In the genomic region with DNA sequence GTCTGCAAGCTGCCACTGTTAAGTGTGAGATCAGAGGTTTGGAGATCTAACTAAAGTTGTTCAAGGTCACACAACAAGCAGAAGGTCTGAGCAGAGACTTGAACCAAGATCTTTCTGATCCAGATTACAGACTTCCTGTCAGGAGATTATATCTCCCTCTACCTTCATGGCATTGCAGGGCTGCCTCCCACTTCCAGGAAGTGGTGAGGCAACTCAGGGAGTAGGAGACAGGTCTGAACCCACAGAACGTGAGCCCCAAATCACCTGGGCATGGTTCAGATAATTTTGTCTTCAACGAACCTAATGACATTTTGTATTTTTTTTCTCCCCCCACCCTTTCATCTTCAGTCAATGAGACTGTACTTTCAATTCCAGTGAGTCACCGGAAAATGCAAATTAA, we compare ENCODE assay signal across 27 mouse cellular contexts.
DNase-seq lines count a peak whose midpoint lies in the region; ATAC-seq lines count a peak whose summit lies in the region.
"Had no signal": no experiment of that assay in that cellular context is flagged by ENCODE, and none has a peak within 500 bp of the region (broad histone marks: within the 10 kb centered on the region; RNA-seq: fewer than 3 reads in every experiment).

No protein-coding gene starts in this region.

- no peak overlapping the region for H3K27ac ChIP-seq in midbrain, embryonic 11.5 days (ENCODE audit: low read depth, low read length)
- no peak overlapping the region for H3K27ac ChIP-seq in midbrain, embryonic 10.5 days (replicated peaks)
- H3K27ac ChIP-seq: embryonic facial prominence, embryonic 13.5 days; forebrain, embryonic 12.5 days; forebrain, embryonic 15.5 days; heart, embryonic 15.5 days; hindbrain, embryonic 14.5 days had no signal

- H3K4me2 ChIP-seq in midbrain, embryonic 11.5 days = no peak overlapping the region
- H3K4me2 ChIP-seq: embryonic facial prominence, embryonic 13.5 days; forebrain, embryonic 12.5 days; forebrain, embryonic 15.5 days; heart, embryonic 12.5 days; heart, embryonic 15.5 days; hindbrain, embryonic 14.5 days had no signal

- no peak overlapping the region for H3K9ac ChIP-seq in midbrain, embryonic 11.5 days (ENCODE audit: low read length)
- H3K9ac ChIP-seq: embryonic facial prominence, embryonic 13.5 days; forebrain, embryonic 12.5 days; forebrain, embryonic 15.5 days; heart, embryonic 12.5 days; heart, embryonic 15.5 days; hindbrain, embryonic 14.5 days had no signal

- H3K9me3 ChIP-seq in midbrain, embryonic 11.5 days (ENCODE audit: control insufficient read depth, low read length) = no peaks in the 10 kb centered on the region
- no peaks in the 10 kb centered on the region for H3K9me3 ChIP-seq in midbrain, embryonic 10.5 days (replicated peaks)
- H3K9me3 ChIP-seq: embryonic facial prominence, embryonic 10.5 days; embryonic facial prominence, embryonic 13.5 days; forebrain, embryonic 12.5 days; forebrain, embryonic 15.5 days; heart, embryonic 15.5 days had no signal

- 92% methylated on average over 3 of the region's 3 CpGs for WGBS in midbrain, embryonic 11.5 days
- WGBS in midbrain, embryonic 10.5 days = 91% methylated on average over 3 of the region's 3 CpGs

- no peaks in the 10 kb centered on the region for H3K4me1 ChIP-seq in midbrain, embryonic 11.5 days (ENCODE audit: control insufficient read depth, insufficient read depth, low read length)
- 0 out of 2 replicates have a peak, but pooled peaks cover 7% of the 10 kb centered on the region for H3K4me1 ChIP-seq in midbrain, embryonic 10.5 days
- H3K4me1 ChIP-seq: forebrain, embryonic 12.5 days; forebrain, embryonic 15.5 days had no signal

- H3K36me3 ChIP-seq in midbrain, embryonic 11.5 days (ENCODE audit: control insufficient read depth, insufficient read depth, low read length) = no peaks in the 10 kb centered on the region
- H3K36me3 ChIP-seq in midbrain, embryonic 10.5 days = no peaks in the 10 kb centered on the region
- H3K36me3 ChIP-seq: embryonic facial prominence, embryonic 10.5 days; embryonic facial prominence, embryonic 13.5 days; forebrain, embryonic 12.5 days; forebrain, embryonic 15.5 days; heart, embryonic 12.5 days; heart, embryonic 15.5 days had no signal

- no peak overlapping the region for H3K4me3 ChIP-seq in midbrain, embryonic 11.5 days (ENCODE audit: low read depth, low read length)
- H3K4me3 ChIP-seq in midbrain, embryonic 10.5 days = no peak overlapping the region
- H3K4me3 ChIP-seq: embryonic facial prominence, embryonic 10.5 days; embryonic facial prominence, embryonic 13.5 days; erythroblast, embryonic 14.5 days; forebrain, embryonic 12.5 days; forebrain, embryonic 15.5 days; heart, embryonic 12.5 days; heart, embryonic 15.5 days had no signal

- DNase-seq in midbrain, embryonic 11.5 days (ENCODE audit: low spot score, missing footprints) = peak; percentile 23
- no peak for DNase-seq in midbrain, embryonic 10.5 days (ENCODE audit: low spot score)
- DNase-seq in urinary bladder, adult 18-20 months (ENCODE audit: low spot score in 2 of 2) = no peak
- no peak for DNase-seq in right cerebral cortex, postnatal 10 days (ENCODE audit: low spot score in 2 of 2)
- DNase-seq: adrenal gland, postnatal 10 days; adrenal gland, postnatal 36 days; cerebellum, adult 11-12 months; cerebellum, adult 8-10 months; cerebellum, postnatal 10 days; cerebellum, postnatal 36 days; embryo, embryonic 11 days; gastrocnemius, postnatal 25 days; heart, adult 18-20 months; heart, postnatal 10 days; heart, postnatal 36 days; kidney, adult 18-20 months had no signal

- no peak for ATAC-seq in midbrain, embryonic 11.5 days (ENCODE audit: low FRiP score)
- peak; percentile 32 for ATAC-seq in activated CD4-positive, CD25-positive, alpha-beta regulatory T cell, adult 4 months
- peak; percentile 64 for ATAC-seq in inflammation-experienced regulatory T-cells, adult 6 months
- ATAC-seq: forebrain, embryonic 15.5 days; intestine, embryonic 16.5 days had no signal

- H3K27me3 ChIP-seq in midbrain, embryonic 11.5 days (ENCODE audit: control insufficient read depth, insufficient read depth, low read length) = no peaks in the 10 kb centered on the region
- H3K27me3 ChIP-seq in midbrain, embryonic 10.5 days (ENCODE audit: low read depth, poor library complexity, severe bottlenecking) = no peaks in the 10 kb centered on the region
- H3K27me3 ChIP-seq: embryonic facial prominence, embryonic 13.5 days; forebrain, embryonic 15.5 days; heart, embryonic 12.5 days; heart, embryonic 15.5 days had no signal
